Mouse (Mus musculus) frontal cortex, postnatal 36 days (tissue): ENCODE measurements at regions not wholly inside any gene's neighbourhood (a gene's known extent, or its start where the extent isn't known, plus 50 kb on each side); places are given as distances from the start of the nearest gene placed in this dataset.
A peak's percentile ranks its signal among the peaks of the same experiment; 100 is the strongest.

Source experiments
- DNase-seq, 2 experiments: peaks; one replicate each; pipeline ENCODE4 v3.0.0; 2022; ENCODE audit warnings: low spot score in 2 of 2

- peak; percentile 8 to 70 for DNase-seq
Measured at GRCm38 (mm10) chr15:28560035-28560434, 356.5 kb downstream of the Dnah5 start.

- DNase-seq, result no peak
Measured at GRCm38 (mm10) chr15:28595294-28595693, 391.7 kb downstream of the Dnah5 start.

- no peak for DNase-seq
Measured at GRCm38 (mm10) chr15:28595725-28596124, 392.2 kb downstream of the Dnah5 start.

GRCm38 (mm10) chr15:28600132-28600531, 396.6 kb downstream of the Dnah5 start:
- DNase-seq, result peak; percentile 4 to 23

GRCm38 (mm10) chr15:28615662-28616061, 412.1 kb downstream of the Dnah5 start:
- DNase-seq, result no peak

- no peak for DNase-seq
Measured at GRCm38 (mm10) chr15:28640349-28640748, 436.8 kb downstream of the Dnah5 start.

- DNase-seq, result no peak
Measured at GRCm38 (mm10) chr15:28645122-28645521, 441.6 kb downstream of the Dnah5 start.

GRCm38 (mm10) chr15:28653996-28654395, 450.4 kb downstream of the Dnah5 start:
- no peak for DNase-seq

- peak; percentile 4 to 18 for DNase-seq
Measured at GRCm38 (mm10) chr15:28663847-28664602, 460.5 kb downstream of the Dnah5 start.
